Mouse (Mus musculus): ENCODE measurements around the gene Fzd10.

DNA sequence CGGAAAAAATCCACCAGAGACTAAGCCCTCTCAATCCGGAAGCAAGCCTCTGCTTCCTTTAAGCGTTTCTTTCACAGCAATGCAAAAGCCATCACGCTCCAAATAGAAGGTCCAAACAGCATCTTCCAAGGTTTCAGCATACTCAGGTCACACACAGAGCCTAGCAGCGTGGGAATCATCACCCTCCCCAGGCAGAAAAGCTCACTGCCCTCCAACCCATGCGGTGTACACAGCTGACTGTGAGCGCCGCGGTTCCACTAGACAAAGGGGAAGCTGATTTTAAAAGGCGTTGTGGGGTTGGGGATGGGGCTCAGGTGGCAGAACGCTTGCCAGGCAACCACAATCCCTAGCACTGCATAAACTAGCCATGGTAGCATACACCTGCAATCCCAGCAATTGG, 49.2 kb upstream of the Fzd10 start:
- no peak for TF ChIP-seq CTCF (IDR thresholded peaks at IDR 0.05; ENCODE audit: borderline replicate concordance, extremely low read depth, insufficient read depth, insufficient read length)
- TF ChIP-seq POLR2A (IDR thresholded peaks at IDR 0.05; ENCODE audit: borderline replicate concordance, extremely low read depth, insufficient read depth, insufficient read length, poor library complexity, severe bottlenecking): no peak
